Mouse (Mus musculus): Measurements from ENCODE around the gene Osbp2. TPM values are rescaled to one million over a fixed set of nuclear protein-coding genes. Genes with fewer than 3 reads are reported as not detected.

Osbp2 gene
- polyA plus RNA-seq, 2 experiments from 2014 or later: not detected

- ATAC-seq: no peak
Measured at GRCm38 (mm10) chr11:3753897-3754296, 109.8 kb downstream of the Osbp2 start.

DNA sequence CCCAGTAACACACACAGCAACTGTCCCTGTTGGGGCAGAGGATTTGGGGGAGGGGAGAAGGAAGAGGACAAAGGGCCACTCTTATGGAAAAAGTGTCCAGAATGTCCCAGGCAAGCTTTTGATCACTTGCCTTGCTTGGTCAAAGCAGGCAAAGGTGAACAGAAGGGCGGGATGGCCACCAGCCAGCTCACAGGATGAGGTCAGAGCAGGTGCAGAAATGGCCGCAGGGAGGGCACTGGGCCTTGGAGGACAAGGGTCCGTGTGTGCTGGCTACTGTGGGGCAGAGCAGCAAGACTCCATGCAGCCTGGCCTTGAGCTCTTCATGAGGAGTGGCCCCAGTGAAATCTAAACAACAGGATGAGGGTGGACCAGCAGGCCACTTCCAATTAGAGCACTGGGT, 110.9 kb downstream of the Osbp2 start:
- no peak for ATAC-seq

- no peak for ATAC-seq
Measured at GRCm38 (mm10) chr11:3749831-3750230, 113.9 kb downstream of the Osbp2 start.

DNA sequence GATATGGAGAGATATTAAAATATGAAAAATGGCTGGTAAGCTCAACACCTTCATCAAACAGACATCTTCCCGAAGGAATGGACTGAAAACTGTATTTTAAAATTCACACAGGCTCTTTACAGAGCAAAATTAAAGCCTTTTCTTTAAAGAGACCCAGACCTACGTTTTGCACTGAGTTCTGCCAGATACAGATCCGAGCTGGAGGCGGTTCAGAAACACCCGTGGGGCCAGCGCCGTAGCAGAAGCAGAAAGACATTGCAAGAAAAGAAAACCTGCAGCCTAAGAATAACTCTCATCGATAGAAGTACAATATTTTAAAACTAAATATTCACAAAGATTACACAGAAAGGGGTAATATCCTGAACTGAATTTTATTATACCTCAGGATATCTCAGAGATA, 121.3 kb downstream of the Osbp2 start:
- ATAC-seq: no peak

- no peak for ATAC-seq
Measured at GRCm38 (mm10) chr11:3741183-3741582, 122.5 kb downstream of the Osbp2 start.

DNA sequence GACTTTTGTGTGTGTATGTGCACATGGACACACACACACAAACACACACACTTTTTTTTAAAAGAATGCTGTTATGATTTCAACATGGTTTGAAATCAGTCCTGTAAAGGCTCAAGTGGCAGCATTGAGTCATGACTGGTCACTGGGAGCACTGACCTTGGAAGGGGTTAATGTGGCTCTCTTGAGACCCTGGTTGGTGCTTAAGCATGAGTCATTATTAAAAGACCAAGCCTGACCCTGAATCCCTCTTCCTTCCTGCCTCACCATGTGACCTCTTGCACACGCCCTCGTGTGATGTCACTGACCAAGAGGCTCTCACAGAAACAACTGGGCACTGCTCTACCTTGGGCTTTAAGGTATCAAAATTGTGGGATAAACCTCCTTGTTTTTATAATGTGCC, 124.9 kb downstream of the Osbp2 start:
- no peak for ATAC-seq

DNA sequence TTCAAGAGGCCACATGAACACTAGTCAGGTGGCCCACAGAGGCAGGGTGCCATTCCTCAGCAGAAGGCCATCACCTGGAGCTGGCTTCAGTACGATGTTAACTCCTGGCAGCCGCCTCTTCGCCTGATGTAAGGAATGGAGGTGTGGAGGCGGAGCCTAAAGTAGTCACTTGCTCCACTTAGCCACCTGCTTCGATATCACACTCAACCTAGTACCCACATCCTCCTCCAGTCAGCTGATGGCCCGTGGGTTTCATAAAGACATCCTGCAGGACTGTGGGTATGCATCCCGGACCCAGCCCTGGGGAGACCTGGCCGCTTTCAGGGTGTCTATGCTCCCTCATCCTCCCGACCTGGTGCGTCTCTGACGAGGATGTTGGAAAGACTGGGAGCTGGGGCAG, 128.0 kb downstream of the Osbp2 start:
- no peak for ATAC-seq

GRCm38 (mm10) chr11:3733933-3734636, 129.6 kb downstream of the Osbp2 start:
- no peak for ATAC-seq

- ATAC-seq: no peak
Measured at GRCm38 (mm10) chr11:3731469-3731868, 132.2 kb downstream of the Osbp2 start.

DNA sequence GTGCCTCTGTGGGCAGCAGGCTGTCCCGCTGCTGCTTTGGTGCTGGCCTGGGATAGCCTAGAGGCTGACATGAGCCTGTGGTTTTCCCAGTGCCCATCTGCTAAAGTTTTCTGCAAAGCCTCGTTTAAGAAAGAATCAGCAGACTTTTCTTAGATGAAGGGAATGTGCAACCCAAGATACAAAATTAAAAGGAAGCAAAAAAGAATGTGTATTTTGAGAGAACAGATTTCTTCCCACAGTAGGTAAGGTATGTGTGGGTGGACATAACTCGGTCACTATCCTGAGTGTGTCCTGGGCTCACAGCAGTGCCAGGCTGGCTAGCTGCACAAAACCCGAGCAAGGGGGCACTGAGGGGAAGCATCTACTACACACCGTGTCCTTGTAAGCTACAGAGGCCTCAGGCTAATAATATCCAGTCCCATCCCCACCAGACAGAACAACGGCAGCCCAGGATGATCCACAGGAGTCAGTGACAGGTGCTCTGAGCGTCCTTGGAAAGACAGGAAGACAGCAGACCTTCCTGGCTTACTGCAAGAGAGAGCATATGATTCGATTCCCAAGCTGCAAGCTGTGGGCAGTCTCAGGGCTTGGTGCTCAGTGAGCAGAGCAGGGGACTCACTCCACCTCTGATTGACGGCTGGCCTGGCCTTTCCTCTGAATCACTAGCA, 136.1 kb downstream of the Osbp2 start:
- ATAC-seq: no peak

DNA sequence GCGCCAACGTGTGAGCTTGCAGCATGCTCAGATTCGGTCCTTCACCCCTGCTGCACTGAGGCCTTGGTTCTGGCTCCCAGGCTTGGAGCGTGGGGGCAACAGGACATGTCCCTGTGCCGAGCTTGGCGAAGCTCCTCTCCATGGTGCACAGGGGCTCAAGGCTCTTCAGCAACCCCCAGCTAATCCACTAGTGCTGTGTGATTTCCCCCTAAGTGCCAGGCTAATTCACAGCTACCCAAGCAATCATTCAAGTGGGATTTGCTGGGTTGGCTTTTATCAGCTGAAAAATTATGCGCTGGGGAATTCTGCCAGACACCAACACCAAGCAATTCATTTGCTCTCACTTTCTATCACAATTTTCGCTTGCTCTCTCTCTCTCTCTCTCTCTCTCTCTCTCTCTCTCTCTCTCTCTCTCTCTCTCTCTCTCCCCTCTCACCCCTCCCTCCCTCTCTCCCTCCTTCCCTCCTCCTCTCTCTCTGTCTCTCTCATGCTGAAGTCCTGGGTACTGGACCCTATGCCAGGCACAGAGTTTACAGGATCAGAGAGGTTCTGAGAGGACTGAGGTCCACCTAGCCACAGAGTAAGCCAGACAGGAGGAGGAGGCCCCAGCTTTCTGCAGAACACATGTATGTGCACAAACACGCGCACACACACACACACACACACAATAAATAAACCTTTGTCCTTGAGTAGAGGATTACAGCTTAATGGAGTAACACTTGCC, 138.2 kb downstream of the Osbp2 start:
- ATAC-seq: no peak

DNA sequence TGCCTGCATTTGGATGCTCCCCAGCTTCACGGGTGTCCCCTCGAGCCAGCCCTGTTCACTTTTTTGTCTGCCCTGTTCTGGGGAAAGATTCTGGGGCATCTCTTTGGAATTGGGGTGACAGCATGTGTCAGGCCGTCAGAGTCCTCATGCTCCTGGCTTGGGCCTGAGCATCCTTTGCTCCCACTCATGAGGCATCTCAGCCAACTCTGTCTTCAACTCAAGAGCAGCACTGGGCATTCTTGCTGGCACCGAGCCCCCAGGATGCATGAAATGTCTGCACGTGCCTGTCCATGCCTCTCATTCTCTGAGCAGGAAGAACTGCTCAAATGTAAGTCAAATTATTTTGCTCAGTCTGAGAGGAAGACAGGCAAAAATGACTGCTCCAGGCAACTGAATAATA, 139.0 kb downstream of the Osbp2 start:
- no peak for ATAC-seq

GRCm38 (mm10) chr11:3723910-3724309, 139.8 kb downstream of the Osbp2 start:
- ATAC-seq: no peak

GRCm38 (mm10) chr11:3722861-3723260, 140.8 kb downstream of the Osbp2 start:
- ATAC-seq: no peak

DNA sequence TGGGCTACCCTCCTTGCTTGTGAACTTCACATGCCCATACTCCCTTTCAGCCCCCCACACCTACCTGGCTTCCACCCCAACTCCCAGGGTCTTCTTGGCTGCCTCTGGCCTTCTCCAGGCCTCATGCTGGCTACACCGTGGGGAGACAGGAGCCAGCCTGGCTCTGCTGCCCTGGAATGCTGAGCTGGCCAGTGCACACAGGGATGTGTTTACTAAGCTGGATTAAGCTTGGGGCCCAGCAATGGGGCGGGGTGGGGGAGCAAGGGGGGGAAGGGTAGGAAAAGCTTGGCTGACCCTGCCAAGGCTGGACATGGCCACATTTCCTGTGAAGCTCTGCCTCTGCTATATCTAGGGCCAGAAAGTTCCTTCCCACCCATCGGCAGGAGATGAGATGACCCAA, 141.7 kb downstream of the Osbp2 start:
- ATAC-seq: no peak

DNA sequence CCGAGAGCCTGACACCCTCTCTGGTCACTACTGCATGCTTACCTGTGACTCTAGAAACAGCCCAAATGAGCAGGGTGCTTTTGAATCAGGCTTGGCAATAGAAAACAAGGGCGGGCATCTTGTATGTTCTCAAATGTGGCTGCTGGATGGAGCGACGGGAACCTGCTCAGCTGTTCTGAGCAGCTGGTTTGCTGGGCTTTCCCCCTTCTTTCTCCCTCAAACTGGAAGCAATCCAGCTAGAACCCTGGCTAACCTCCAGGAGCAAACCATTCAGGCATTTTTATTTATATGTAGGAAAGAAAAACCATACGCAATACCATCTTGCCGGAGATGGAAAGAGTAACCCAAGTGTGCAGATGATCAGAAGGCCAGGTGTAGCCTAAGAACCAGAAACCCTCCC, 147.0 kb downstream of the Osbp2 start:
- no peak for ATAC-seq

- ATAC-seq: no peak
Measured at GRCm38 (mm10) chr11:3714486-3714885, 149.2 kb downstream of the Osbp2 start.

DNA sequence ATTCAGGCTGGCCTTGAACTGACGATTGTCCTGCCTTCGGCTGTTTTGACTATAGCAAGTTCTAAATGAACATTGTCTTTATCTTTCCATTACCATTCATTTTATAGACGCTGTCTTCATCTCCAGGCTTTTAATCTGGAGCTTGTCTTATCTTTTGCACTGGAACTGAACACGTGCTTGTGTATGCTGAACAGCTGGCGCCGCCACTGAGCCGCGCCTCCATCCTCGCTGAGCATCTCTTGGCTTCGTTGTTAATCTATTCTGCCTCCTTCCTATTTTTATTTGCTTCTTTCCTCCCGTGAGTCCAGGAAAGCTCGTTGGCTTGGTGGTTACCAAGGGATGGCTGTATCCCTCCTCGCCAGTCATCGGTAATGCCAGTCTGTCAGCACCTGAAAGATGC, 153.5 kb downstream of the Osbp2 start:
- ATAC-seq: no peak

GRCm38 (mm10) chr11:3707057-3707456, 156.6 kb downstream of the Osbp2 start:
- ATAC-seq: no peak

DNA sequence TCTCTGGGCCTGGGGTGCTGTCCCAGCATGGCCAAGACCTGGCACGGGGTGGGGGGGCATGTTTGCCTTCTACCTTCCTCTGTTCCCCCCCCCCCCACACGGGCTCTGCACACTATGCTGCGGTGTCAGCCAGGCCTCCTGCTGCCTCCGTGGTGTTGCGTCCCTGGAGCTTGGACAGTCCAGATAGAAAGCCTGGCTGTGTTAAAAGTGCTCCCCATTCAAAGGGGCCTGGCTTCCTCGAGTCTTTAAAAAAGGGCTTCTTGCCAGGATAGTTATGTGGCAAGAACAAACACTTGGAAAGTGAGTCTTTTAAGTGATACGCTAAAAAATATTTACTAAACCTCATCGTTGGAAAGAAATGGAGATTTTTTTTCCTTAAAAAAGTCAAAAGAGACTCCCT, 159.3 kb downstream of the Osbp2 start:
- ATAC-seq: no peak

DNA sequence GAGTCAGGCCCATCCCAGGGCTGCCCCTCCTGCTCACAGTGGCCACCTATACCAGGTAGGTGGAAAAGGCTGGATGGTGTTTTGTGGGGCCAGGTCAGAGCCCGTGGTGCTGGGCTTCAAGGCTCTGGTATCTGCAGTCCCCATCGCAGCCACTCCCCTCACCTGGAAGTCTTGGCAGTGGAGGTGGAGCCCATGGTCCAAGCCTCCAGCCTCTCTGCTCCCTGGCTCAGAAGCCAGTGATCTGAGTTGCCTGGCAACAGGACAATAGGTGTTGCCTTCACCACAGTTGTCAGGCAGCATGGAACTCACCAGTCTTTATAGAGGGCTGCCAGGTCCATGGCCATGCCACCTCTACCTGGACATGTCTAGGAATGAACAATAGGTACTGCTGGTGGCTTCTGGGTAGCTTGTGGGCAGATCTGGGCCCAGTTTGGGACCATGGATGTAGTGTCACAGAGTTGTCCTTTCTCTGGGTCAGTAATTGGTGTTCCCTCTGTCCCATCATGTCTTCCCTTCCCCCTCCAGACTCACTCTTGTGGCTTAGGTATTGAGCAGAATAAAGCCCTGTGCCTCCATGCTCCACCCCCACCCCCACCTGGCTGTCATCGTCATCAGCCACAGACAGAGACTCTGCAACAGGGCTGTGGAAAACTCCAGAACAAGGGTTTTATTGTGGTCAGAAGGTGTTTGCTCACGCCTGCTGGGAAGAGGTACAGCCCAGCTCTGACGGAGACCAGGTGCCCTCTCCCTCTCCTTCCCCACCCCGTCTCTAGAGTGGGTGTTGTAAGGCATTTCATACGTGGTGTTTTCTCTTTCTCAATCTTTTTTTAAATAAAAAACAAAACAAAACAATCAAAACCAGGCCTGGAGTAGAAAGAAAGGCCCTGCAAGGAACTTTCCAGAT, 160.4 kb downstream of the Osbp2 start:
- ATAC-seq: no peak

DNA sequence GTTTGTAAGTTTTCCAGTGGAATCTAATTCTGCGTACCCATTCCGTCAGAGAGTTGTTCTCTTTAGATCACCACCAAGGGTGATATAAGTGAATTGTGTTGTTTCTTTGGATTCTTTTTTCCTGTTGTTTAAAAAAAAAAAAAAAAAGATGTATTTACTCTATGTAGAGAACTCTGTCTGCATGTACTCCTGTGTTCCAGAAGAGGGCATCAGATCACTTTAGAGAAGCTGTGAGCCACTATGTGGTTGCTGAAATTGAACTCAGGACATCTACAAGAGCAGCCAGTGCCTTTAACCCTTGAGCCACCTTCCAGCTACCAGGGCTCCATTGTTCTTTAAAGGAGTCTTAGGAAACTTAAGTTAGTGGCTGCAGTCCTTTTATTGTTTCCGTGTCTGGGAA, 166.3 kb downstream of the Osbp2 start:
- no peak for ATAC-seq

- ATAC-seq: no peak
Measured at GRCm38 (mm10) chr11:3696086-3696616, 167.6 kb downstream of the Osbp2 start.

All from activated CD4-positive, CD25-positive, alpha-beta regulatory T cell, adult 4 months (primary cell).